ENCODE assay signal across 8 mouse cellular contexts in genomic region chr6:125426383-125427360, GRCm38 (mm10). TPM values are rescaled to one million over a fixed set of nuclear protein-coding genes. Genes with fewer than 3 reads are reported as not detected.
DNase-seq lines count a peak whose midpoint lies in the region; ATAC-seq and TF ChIP-seq lines count a peak whose summit lies in the region.

No protein-coding gene starts in this region.

- no peaks in the 10 kb centered on the region for H3K9me3 ChIP-seq in embryonic facial prominence, embryonic 13.5 days
- no peaks in the 10 kb centered on the region for H3K9me3 ChIP-seq in limb, embryonic 15.5 days
- H3K9me3 ChIP-seq in midbrain, postnatal 0 days (ENCODE audit: low read length) = no peaks in the 10 kb centered on the region

- 0 out of 2 replicates have a peak, but pooled peaks have one; percentile 34 for ATAC-seq in embryonic facial prominence, embryonic 13.5 days (ENCODE audit: insufficient number of reproducible peaks, insufficient read depth, low FRiP score, low TSS enrichment, low read depth)
- no peak; the same call in 1 of the 2 replicates for ATAC-seq in limb, embryonic 15.5 days (ENCODE audit: insufficient number of reproducible peaks, low FRiP score, low TSS enrichment, low read depth)
- peak; percentile 89 for ATAC-seq in midbrain, postnatal 0 days (ENCODE audit: low FRiP score)

- DNase-seq in 3T3-L1 (ENCODE audit: low read depth, low spot score) = peak; percentile 98
- peak; percentile 76 to 80 for DNase-seq in adrenal gland, postnatal 4 days (ENCODE audit: low spot score in 2 of 2)
- DNase-seq in heart, adult 8-10 months (ENCODE audit: low spot score) = peak; percentile 83
- peak; percentile 79 for DNase-seq in kidney, adult 9 months
- peak; percentile 80 for DNase-seq in midbrain, postnatal 0 days (ENCODE audit: low spot score)
- peak; percentile 72 to 85 for DNase-seq in spleen, postnatal 10 days (ENCODE audit: low spot score in 2 of 2)

- H3K36me3 ChIP-seq in embryonic facial prominence, embryonic 13.5 days = no peaks in the 10 kb centered on the region
- no peaks in the 10 kb centered on the region for H3K36me3 ChIP-seq in limb, embryonic 15.5 days
- no peaks in the 10 kb centered on the region for H3K36me3 ChIP-seq in midbrain, postnatal 0 days (ENCODE audit: insufficient read depth, low read length)

- H3K9ac ChIP-seq in embryonic facial prominence, embryonic 13.5 days = peak overlapping the region; percentile 73
- 0 out of 2 replicates have a peak overlapping the region, but pooled peaks have one; percentile 37 for H3K9ac ChIP-seq in limb, embryonic 15.5 days
- 0 out of 2 replicates have a peak overlapping the region, but pooled peaks have one; percentile 40 for H3K9ac ChIP-seq in midbrain, postnatal 0 days (replicated peaks; ENCODE audit: low read length, poor library complexity, severe bottlenecking)

- peak overlapping the region; percentile 88 for H3K4me2 ChIP-seq in embryonic facial prominence, embryonic 13.5 days
- peak overlapping the region; percentile 90 for H3K4me2 ChIP-seq in limb, embryonic 15.5 days
- peak overlapping the region; percentile 74 for H3K4me2 ChIP-seq in midbrain, postnatal 0 days (ENCODE audit: low read depth, low read length, poor library complexity, severe bottlenecking)

- peak; percentile 86 for TF ChIP-seq CTCF in midbrain, postnatal 0 days (IDR thresholded peaks at IDR 0.05)

- WGBS in embryonic facial prominence, embryonic 13.5 days = 2% methylated on average over 25 of the region's 25 CpGs
- 1% methylated on average over 25 of the region's 25 CpGs for WGBS in limb, embryonic 15.5 days
- WGBS in midbrain, postnatal 0 days = 3% methylated on average over 25 of the region's 25 CpGs

- H3K4me1 ChIP-seq in embryonic facial prominence, embryonic 13.5 days = peaks cover 55% of the 10 kb centered on the region
- peaks cover 59% of the 10 kb centered on the region for H3K4me1 ChIP-seq in limb, embryonic 15.5 days
- no peaks in the 10 kb centered on the region; the same call in none of the 2 replicates for H3K4me1 ChIP-seq in midbrain, postnatal 0 days (ENCODE audit: insufficient read depth, low read length)

- peak overlapping the region; percentile 44 for H3K4me3 ChIP-seq in embryonic facial prominence, embryonic 13.5 days
- H3K4me3 ChIP-seq in limb, embryonic 15.5 days = peak overlapping the region; percentile 44
- H3K4me3 ChIP-seq in midbrain, postnatal 0 days (ENCODE audit: low read depth, low read length) = peak overlapping the region; percentile 36

- peak overlapping the region; percentile 76 for H3K27ac ChIP-seq in embryonic facial prominence, embryonic 13.5 days
- H3K27ac ChIP-seq in limb, embryonic 15.5 days = peak overlapping the region; percentile 84
- H3K27ac ChIP-seq in midbrain, postnatal 0 days (ENCODE audit: low read depth, low read length) = no peak overlapping the region

- no peaks in the 10 kb centered on the region for H3K27me3 ChIP-seq in embryonic facial prominence, embryonic 13.5 days
- H3K27me3 ChIP-seq in limb, embryonic 15.5 days = no peaks in the 10 kb centered on the region
- H3K27me3 ChIP-seq in midbrain, postnatal 0 days (ENCODE audit: insufficient read depth, low read length) = 0 out of 2 replicates have a peak, but pooled peaks cover 6% of the 10 kb centered on the region

RNA-seq across cellular contexts. Expression of gene Plekhg6, which starts 46.1 kb away (rescaled TPM):
- under 1 TPM; 0.59 to 0.62 TPM for total RNA-seq in adrenal gland, postnatal 4 days (2021)
- polyA plus RNA-seq in embryonic facial prominence, embryonic 13.5 days (2015; fragmentation: Nextera tagmentation; extraction: Ambion mirVana) = 1.1 and 1.3 TPM in 2 replicates
- total RNA-seq in heart, adult 8-10 months (2022) = under 1 TPM in 2 of 4 experiments, not detected in 2; 0.06 to 0.09 TPM
- polyA plus RNA-seq in limb, embryonic 15.5 days (2015; fragmentation: Nextera tagmentation; extraction: Ambion mirVana) = 4.2 and 4.5 TPM in 2 replicates
- total RNA-seq in midbrain, postnatal 0 days (2014; rRNA removed) = 0.22 and 0.24 TPM in 2 replicates
- 0.35 and 0.54 TPM in 2 replicates for polyA plus RNA-seq in midbrain, postnatal 0 days (2015; fragmentation: Nextera tagmentation; extraction: Ambion mirVana)
